8 mouse cellular contexts compared by ENCODE assay signal in the genomic region with DNA sequence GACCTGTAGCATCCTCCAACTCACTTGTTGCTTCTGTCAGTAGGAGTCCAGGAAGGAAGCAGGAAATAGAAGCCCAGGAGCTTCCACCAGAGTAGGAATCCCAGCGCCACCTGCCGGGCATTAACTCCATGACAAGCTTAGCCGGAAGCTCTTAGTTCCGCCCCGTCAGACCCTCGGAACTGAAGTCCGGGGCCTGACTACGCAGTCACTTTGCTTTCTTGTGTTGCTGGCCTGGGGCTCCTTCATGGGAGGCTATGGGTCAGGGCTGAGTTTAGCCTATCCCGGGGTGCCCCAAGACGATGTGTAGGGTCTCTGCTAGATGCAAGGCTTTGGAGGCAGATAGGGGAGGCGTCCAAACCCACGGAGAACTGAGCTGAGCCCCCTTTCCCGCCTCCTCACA. TPM values are rescaled to one million over a fixed set of nuclear protein-coding genes. Genes with fewer than 3 reads are reported as not detected.
A peak's percentile ranks its signal among the peaks of the same experiment; 100 is the strongest.
DNase-seq lines count a peak whose midpoint lies in the region; ATAC-seq and TF ChIP-seq lines count a peak whose summit lies in the region.

No protein-coding gene starts in this region.

- H3K36me3 ChIP-seq in erythroblast, embryonic 14.5 days (ENCODE audit: control insufficient read depth), result no peaks in the 10 kb centered on the region
- no peaks in the 10 kb centered on the region for H3K36me3 ChIP-seq in heart, embryonic 13.5 days
- H3K36me3 ChIP-seq in liver, embryonic 11.5 days (ENCODE audit: control insufficient read depth, insufficient read depth, low read length), result no peaks in the 10 kb centered on the region
- no peaks in the 10 kb centered on the region for H3K36me3 ChIP-seq in myocyte (ENCODE audit: control insufficient read depth, insufficient read depth)

- H3ac ChIP-seq in myocyte (ENCODE audit: control insufficient read depth, insufficient read length), result no peak overlapping the region

- TF ChIP-seq POLR2A in brain, embryonic 14.5 days (IDR thresholded peaks at IDR 0.05; ENCODE audit: borderline replicate concordance, extremely low read depth, insufficient read depth, insufficient read length, poor library complexity, severe bottlenecking), result no peak
- TF ChIP-seq POLR2A in myocyte (IDR thresholded peaks at IDR 0.05; ENCODE audit: insufficient read length, low read depth), result no peak

- no peak overlapping the region for H3K27ac ChIP-seq in heart, embryonic 13.5 days (replicated peaks)
- H3K27ac ChIP-seq in liver, embryonic 11.5 days (ENCODE audit: low read depth, low read length), result no peak overlapping the region

- H3K4me2 ChIP-seq in heart, embryonic 13.5 days, result peak overlapping the region; percentile 86
- H3K4me2 ChIP-seq in liver, embryonic 11.5 days, result peak overlapping the region; percentile 76
- H3K4me2 ChIP-seq in myocyte (ENCODE audit: low read depth), result peak overlapping the region; percentile 85

- WGBS in heart, embryonic 13.5 days, result under 1% methylated on average over 13 of the region's 13 CpGs
- 3% methylated on average over 13 of the region's 13 CpGs for WGBS in liver, embryonic 11.5 days

- peaks cover 11% of the 10 kb centered on the region for H3K27me3 ChIP-seq in erythroblast, embryonic 14.5 days (ENCODE audit: control insufficient read depth)
- peaks cover 5% of the 10 kb centered on the region for H3K27me3 ChIP-seq in heart, embryonic 13.5 days (replicated peaks)
- peaks cover 2% of the 10 kb centered on the region; the same call in 1 of the 2 replicates for H3K27me3 ChIP-seq in liver, embryonic 11.5 days (replicated peaks; ENCODE audit: control insufficient read depth, insufficient read depth, low read length)
- H3K27me3 ChIP-seq in myocyte (ENCODE audit: control insufficient read depth, insufficient read depth, insufficient read length), result no peaks in the 10 kb centered on the region

- H3K79me2 ChIP-seq in myocyte (ENCODE audit: control insufficient read depth, insufficient read depth), result no peaks in the 10 kb centered on the region

- TF ChIP-seq CTCF in brain, embryonic 14.5 days (IDR thresholded peaks at IDR 0.05; ENCODE audit: borderline replicate concordance, extremely low read depth, insufficient read depth, insufficient read length), result peak; percentile 89

- peaks cover 46% of the 10 kb centered on the region for H3K4me1 ChIP-seq in erythroblast, embryonic 14.5 days (ENCODE audit: control insufficient read depth)
- H3K4me1 ChIP-seq in heart, embryonic 13.5 days, result peaks cover 12% of the 10 kb centered on the region; the same call in 1 of the 2 replicates
- peaks cover 13% of the 10 kb centered on the region for H3K4me1 ChIP-seq in liver, embryonic 11.5 days (replicated peaks; ENCODE audit: control insufficient read depth, insufficient read depth, low read length)

- H3K9ac ChIP-seq in heart, embryonic 13.5 days, result peak overlapping the region; percentile 84
- peak overlapping the region; percentile 70 for H3K9ac ChIP-seq in liver, embryonic 11.5 days (ENCODE audit: low read depth, low read length)

- H3K4me3 ChIP-seq in erythroblast, embryonic 14.5 days (replicated peaks), result peak overlapping the region; percentile 67
- H3K4me3 ChIP-seq in heart, embryonic 13.5 days, result peak overlapping the region; percentile 52
- H3K4me3 ChIP-seq in liver, embryonic 11.5 days (ENCODE audit: low read depth, low read length), result peak overlapping the region; percentile 46
- H3K4me3 ChIP-seq in myocyte, result peak overlapping the region; percentile 8

- no peaks in the 10 kb centered on the region for H3K9me3 ChIP-seq in erythroblast, embryonic 14.5 days (ENCODE audit: control insufficient read depth, low read length)
- H3K9me3 ChIP-seq in heart, embryonic 13.5 days, result no peaks in the 10 kb centered on the region
- no peaks in the 10 kb centered on the region for H3K9me3 ChIP-seq in liver, embryonic 11.5 days (ENCODE audit: control insufficient read depth, low read length)

- peak; percentile 75 for DNase-seq in CD4-positive helper T cell, adult 2 months (ENCODE audit: low read depth, low spot score)
- peak; percentile 92 for DNase-seq in brain, embryonic 14.5 days (ENCODE audit: low read depth)
- peak; percentile 95 for DNase-seq in kidney, postnatal 10 days
- DNase-seq in liver, embryonic 11.5 days (ENCODE audit: low spot score), result peak; percentile 84
- peak; percentile 87 to 95 for DNase-seq in spleen, postnatal 4 days (ENCODE audit: low spot score in 2 of 2)

- no peak for ATAC-seq in heart, embryonic 13.5 days (ENCODE audit: extremely low read depth, insufficient number of reproducible peaks, low FRiP score, low TSS enrichment)
- peak; percentile 73 for ATAC-seq in liver, embryonic 11.5 days (replicated peaks; ENCODE audit: low FRiP score)

TF ChIP-seq in myocyte, 11 proteins besides CTCF, POLR2A, EP300 and RAD21:
- TF ChIP-seq CEBPB (IDR thresholded peaks at IDR 0.05; ENCODE audit: insufficient read depth, poor library complexity, severe bottlenecking) (no peak), MYOG (IDR thresholded peaks at IDR 0.05; ENCODE audit: control insufficient read depth in 1 of 3, insufficient read depth in 1 of 3, insufficient read length in 2 of 3, low read depth in 2 of 3) (no peak), POLR2AphosphoS2 (IDR thresholded peaks at IDR 0.05; ENCODE audit: insufficient read length, low read depth) (no peak), REST (IDR thresholded peaks at IDR 0.05; ENCODE audit: insufficient read depth, insufficient read length) (no peak), TCF3 (IDR thresholded peaks at IDR 0.05; ENCODE audit: insufficient read length, low read depth) (no peak), USF1 (IDR thresholded peaks at IDR 0.05; ENCODE audit: low read depth) (no peak), TCF12 (IDR thresholded peaks at IDR 0.05; ENCODE audit: insufficient read depth, poor library complexity, severe bottlenecking) (no peak), E2F4 (IDR thresholded peaks at IDR 0.05; ENCODE audit: insufficient read depth) (no peak), SRF (IDR thresholded peaks at IDR 0.05; ENCODE audit: control insufficient read depth, insufficient read length, low read depth) (no peak), MYOD1 (IDR thresholded peaks at IDR 0.05; ENCODE audit: control insufficient read depth in 1 of 3, insufficient read length in 2 of 3, low read depth in 2 of 3) (no peak), MAX (IDR thresholded peaks at IDR 0.05; ENCODE audit: low read depth) (no peak)

RNA-seq across cellular contexts. Expression of a gene that starts 19.7 kb away (rescaled TPM):
- polyA plus RNA-seq in brain, embryonic 14.5 days (2012; rRNA removed), result 16.0 and 19.1 TPM in 2 replicates
- 0.03 TPM in 1 of 2 replicates, not detected in the other for polyA plus RNA-seq in erythroblast, embryonic 14.5 days (2012)
- 5.7 and 6.7 TPM in 2 replicates for polyA plus RNA-seq in heart, embryonic 13.5 days (2015; fragmentation: Nextera tagmentation; extraction: Ambion mirVana)
- polyA plus RNA-seq in liver, embryonic 11.5 days (2014; fragmentation: Nextera tagmentation; extraction: Ambion mirVana), result 4.3 and 4.8 TPM in 2 replicates
- polyA plus RNA-seq in myocyte (2012; fragmentation: generic; extraction: Trizol), result 8.4 TPM

RNA-seq across cellular contexts. Expression of a gene that starts 20.5 kb away (rescaled TPM):
- 10.5 and 11.0 TPM in 2 replicates for polyA plus RNA-seq in brain, embryonic 14.5 days (2012; rRNA removed)
- polyA plus RNA-seq in erythroblast, embryonic 14.5 days (2012), result 0.07 and 0.15 TPM in 2 replicates
- polyA plus RNA-seq in heart, embryonic 13.5 days (2015; fragmentation: Nextera tagmentation; extraction: Ambion mirVana), result 18.9 and 24.6 TPM in 2 replicates
- polyA plus RNA-seq in liver, embryonic 11.5 days (2014; fragmentation: Nextera tagmentation; extraction: Ambion mirVana), result 35.2 and 35.8 TPM in 2 replicates
- 9.1 TPM for polyA plus RNA-seq in myocyte (2012; fragmentation: generic; extraction: Trizol)

Comparison
In these comparisons a context has a peak if more than half of its experiments do, and no peak if none do; other contexts are left out.
1. H3K4me3 ChIP-seq: peak in every context shown above with its lines; median percentile 67 in erythroblast, embryonic 14.5 days; 52 in heart, embryonic 13.5 days; 46 in liver, embryonic 11.5 days; 8 in myocyte.